Mouse (Mus musculus) layer of hippocampus, adult 9-10 months (tissue): ENCODE data around the gene Cd81.

Experiments used
- DNase-seq: peaks from one replicate; pipeline ENCODE4 v3.0.0; 2022; ENCODE audit warnings: low spot score

Gene Cd81

GRCm38 (mm10) chr7:143114773-143115172, 62.2 kb downstream of the Cd81 start:
- no peak for DNase-seq

GRCm38 (mm10) chr7:143116521-143116920, 64.0 kb downstream of the Cd81 start:
- DNase-seq, result no peak
